Mouse (Mus musculus) heart, embryonic 13.5 days (tissue): ENCODE data around the gene Cacna1a. TPM values are rescaled to one million over a fixed set of nuclear protein-coding genes. Genes with fewer than 3 reads are reported as not detected.

Experiments used
- ATAC-seq: fragments of 200-750 bp; cut with Nextera tagmentation; 2 replicates; pipeline ENCODE4 v1.8.0; 2017; ENCODE audit warnings: moderate TSS enrichment; ENCODE audit not compliant: insufficient number of reproducible peaks, low FRiP score, low TSS enrichment; ENCODE audit errors: extremely low read depth
- H3K27ac ChIP-seq: fragments of 300-500 bp; sonication (generic); replicated peaks from 2 replicates; pipeline ENCODE4 v1.5.1; 2015; ENCODE audit warnings: moderate library complexity, mild to moderate bottlenecking, inconsistent platforms
- H3K27me3 ChIP-seq: fragments of 300-500 bp; sonication (generic); replicated peaks from 2 replicates; pipeline ENCODE4 v1.6.1; 2015; ENCODE audit warnings: mild to moderate bottlenecking, inconsistent platforms
- H3K36me3 ChIP-seq: fragments of 300-500 bp; sonication (generic); 2 replicates; pipeline ENCODE4 v1.6.1; 2015; ENCODE audit warnings: mild to moderate bottlenecking, inconsistent platforms
- H3K4me1 ChIP-seq: fragments of 300-500 bp; sonication (generic); 2 replicates; pipeline ENCODE4 v1.6.1; 2015; ENCODE audit warnings: inconsistent platforms
- H3K4me2 ChIP-seq: fragments of 300-500 bp; sonication (generic); 2 replicates; pipeline ENCODE4 v1.6.1; 2015; ENCODE audit warnings: inconsistent platforms, mild to moderate bottlenecking, moderate library complexity
- H3K4me3 ChIP-seq: fragments of 300-500 bp; sonication (generic); 2 replicates; pipeline ENCODE4 v1.5.1; 2015; ENCODE audit warnings: moderate library complexity, mild to moderate bottlenecking, inconsistent platforms
- H3K9ac ChIP-seq: fragments of 300-500 bp; sonication (generic); 2 replicates; pipeline ENCODE4 v1.6.1; 2015; ENCODE audit warnings: inconsistent platforms, mild to moderate bottlenecking, moderate library complexity
- H3K9me3 ChIP-seq: fragments of 300-500 bp; sonication (generic); 2 replicates; pipeline ENCODE4 v1.6.1; 2016; ENCODE audit warnings: inconsistent platforms
- WGBS: fragments of 180-500 bp; shearing (Covaris S2); methylation state at CpG from one replicate; pipeline ENCODE4 v1.1.7; 2015; ENCODE audit warnings: mixed read lengths; 5-methylcytosine and 5-hydroxymethylcytosine counted together
- polyA plus RNA-seq: library from polyadenylated mRNA; unstranded; fragments of >200 nt; fragmentation: Nextera tagmentation; extraction: Ambion mirVana; gene quantifications from 2 replicates; pipeline ENCODE4 v1.2.1, GENCODE M21; 2015

The Cacna1a gene
- polyA plus RNA-seq, 1 experiment from 2014 or later: 6.4 TPM

- peak overlapping the region; percentile 99 for H3K4me2 ChIP-seq
- no peaks in the 10 kb centered on the region for H3K36me3 ChIP-seq
- peak overlapping the region; percentile 68 for H3K4me3 ChIP-seq
- H3K4me1 ChIP-seq: peaks cover 5% of the 10 kb centered on the region; the same call in 1 of the 2 replicates
- H3K9me3 ChIP-seq: peaks cover 6% of the 10 kb centered on the region; the same call in 1 of the 2 replicates
- H3K27ac ChIP-seq: no peak overlapping the region
- 2% methylated on average over 72 of the region's 72 CpGs for WGBS
- ATAC-seq: no peak
- H3K9ac ChIP-seq: peak overlapping the region; percentile 78
- H3K27me3 ChIP-seq: peaks cover 89% of the 10 kb centered on the region
Measured at GRCm38 (mm10) chr8:84413886-84414851, 25.9 kb downstream of the Cacna1a start.

GRCm38 (mm10) chr8:84414918-84415317 lies 26.7 kb downstream of the Cacna1a start:
- Histone ChIP-seq H3K27ac (no peak overlapping the region), H3K4me2 (peak overlapping the region; percentile 99), H3K9ac (peak overlapping the region; percentile 78), H3K4me1 (peaks cover 5% of the 10 kb centered on the region; the same call in 1 of the 2 replicates), H3K9me3 (peaks cover 6% of the 10 kb centered on the region; the same call in 1 of the 2 replicates), H3K27me3 (peaks cover 91% of the 10 kb centered on the region), H3K36me3 (no peaks in the 10 kb centered on the region), H3K4me3 (peak overlapping the region; percentile 68)
- ATAC-seq: no peak
- 0% methylated on average over 20 of the region's 20 CpGs for WGBS

GRCm38 (mm10) chr8:84415378-84415898 lies 27.2 kb downstream of the Cacna1a start:
- Histone ChIP-seq H3K27me3 (peaks cover 95% of the 10 kb centered on the region), H3K4me3 (peak overlapping the region; percentile 68), H3K36me3 (no peaks in the 10 kb centered on the region), H3K4me1 (peaks cover 5% of the 10 kb centered on the region; the same call in 1 of the 2 replicates), H3K9me3 (peaks cover 6% of the 10 kb centered on the region; the same call in 1 of the 2 replicates), H3K9ac (peak overlapping the region; percentile 78), H3K27ac (no peak overlapping the region), H3K4me2 (peak overlapping the region; percentile 99)
- under 1% methylated on average over 40 of the region's 64 CpGs for WGBS
- ATAC-seq: 0 out of 2 replicates have a peak, but pooled peaks have one; percentile 8

GRCm38 (mm10) chr8:84416041-84416440 lies 27.8 kb downstream of the Cacna1a start:
- no peaks in the 10 kb centered on the region for H3K36me3 ChIP-seq
- no peak for ATAC-seq
- H3K9ac ChIP-seq: peak overlapping the region; percentile 78; the same call in 1 of the 2 replicates
- WGBS: 24% methylated on average over 14 of the region's 14 CpGs
- H3K4me2 ChIP-seq: peak overlapping the region; percentile 99
- H3K4me3 ChIP-seq: peak overlapping the region; percentile 68
- H3K4me1 ChIP-seq: peaks cover 5% of the 10 kb centered on the region; the same call in 1 of the 2 replicates
- H3K27ac ChIP-seq: no peak overlapping the region
- H3K9me3 ChIP-seq: peaks cover 6% of the 10 kb centered on the region; the same call in 1 of the 2 replicates
- H3K27me3 ChIP-seq: peaks cover 92% of the 10 kb centered on the region

GRCm38 (mm10) chr8:84416915-84417314 lies 28.7 kb downstream of the Cacna1a start:
- H3K9ac ChIP-seq: no peak overlapping the region
- WGBS: 70% methylated on average over 6 of the region's 6 CpGs
- H3K4me1 ChIP-seq: peaks cover 5% of the 10 kb centered on the region; the same call in 1 of the 2 replicates
- H3K36me3 ChIP-seq: no peaks in the 10 kb centered on the region
- H3K9me3 ChIP-seq: peaks cover 6% of the 10 kb centered on the region; the same call in 1 of the 2 replicates
- no peak overlapping the region for H3K4me3 ChIP-seq
- no peak for ATAC-seq
- peaks cover 83% of the 10 kb centered on the region for H3K27me3 ChIP-seq
- no peak overlapping the region for H3K4me2 ChIP-seq
- no peak overlapping the region for H3K27ac ChIP-seq

- H3K4me2 ChIP-seq: no peak overlapping the region
- no peak overlapping the region for H3K4me3 ChIP-seq
- H3K9me3 ChIP-seq: peaks cover 6% of the 10 kb centered on the region; the same call in 1 of the 2 replicates
- 52% methylated on average over 5 of the region's 5 CpGs for WGBS
- H3K4me1 ChIP-seq: peaks cover 5% of the 10 kb centered on the region; the same call in 1 of the 2 replicates
- H3K9ac ChIP-seq: no peak overlapping the region
- peaks cover 74% of the 10 kb centered on the region for H3K27me3 ChIP-seq
- no peak for ATAC-seq
- H3K27ac ChIP-seq: no peak overlapping the region
- no peaks in the 10 kb centered on the region for H3K36me3 ChIP-seq
Measured at GRCm38 (mm10) chr8:84417840-84418239, 29.6 kb downstream of the Cacna1a start.

GRCm38 (mm10) chr8:84424426-84424825 lies 36.2 kb downstream of the Cacna1a start:
- Histone ChIP-seq H3K36me3 (no peaks in the 10 kb centered on the region), H3K9me3 (no peaks in the 10 kb centered on the region), H3K9ac (no peak overlapping the region), H3K27me3 (peaks cover 17% of the 10 kb centered on the region), H3K4me3 (no peak overlapping the region), H3K27ac (no peak overlapping the region), H3K4me2 (no peak overlapping the region), H3K4me1 (no peaks in the 10 kb centered on the region)
- ATAC-seq: no peak
- WGBS: 85% methylated on average over 3 of the region's 3 CpGs

- Histone ChIP-seq H3K4me2 (no peak overlapping the region), H3K9ac (no peak overlapping the region), H3K4me1 (no peaks in the 10 kb centered on the region), H3K27me3 (peaks cover 6% of the 10 kb centered on the region), H3K27ac (no peak overlapping the region), H3K9me3 (no peaks in the 10 kb centered on the region), H3K36me3 (no peaks in the 10 kb centered on the region), H3K4me3 (no peak overlapping the region)
- no peak for ATAC-seq
- WGBS: 82% methylated on average over 7 of the region's 7 CpGs
Measured at GRCm38 (mm10) chr8:84426087-84426486, 37.8 kb downstream of the Cacna1a start.

GRCm38 (mm10) chr8:84426582-84426981 lies 38.3 kb downstream of the Cacna1a start:
- Histone ChIP-seq H3K4me2 (no peak overlapping the region), H3K27me3 (peaks cover 6% of the 10 kb centered on the region), H3K4me1 (no peaks in the 10 kb centered on the region), H3K9ac (no peak overlapping the region), H3K9me3 (no peaks in the 10 kb centered on the region), H3K27ac (no peak overlapping the region), H3K36me3 (no peaks in the 10 kb centered on the region), H3K4me3 (no peak overlapping the region)
- ATAC-seq: no peak
- WGBS: 77% methylated on average over 8 of the region's 8 CpGs

GRCm38 (mm10) chr8:84428034-84428433 lies 39.8 kb downstream of the Cacna1a start:
- Histone ChIP-seq H3K27me3 (peaks cover 6% of the 10 kb centered on the region), H3K27ac (no peak overlapping the region), H3K4me1 (no peaks in the 10 kb centered on the region), H3K36me3 (no peaks in the 10 kb centered on the region), H3K4me2 (no peak overlapping the region), H3K9ac (no peak overlapping the region), H3K9me3 (no peaks in the 10 kb centered on the region), H3K4me3 (no peak overlapping the region)
- no peak for ATAC-seq
- WGBS: 65% methylated on average over 5 of the region's 5 CpGs

GRCm38 (mm10) chr8:84429014-84429413 lies 40.8 kb downstream of the Cacna1a start:
- no peak overlapping the region for H3K4me3 ChIP-seq
- H3K4me1 ChIP-seq: no peaks in the 10 kb centered on the region
- peaks cover 6% of the 10 kb centered on the region for H3K27me3 ChIP-seq
- WGBS: 36% methylated on average over 4 of the region's 4 CpGs
- H3K4me2 ChIP-seq: no peak overlapping the region
- no peaks in the 10 kb centered on the region for H3K9me3 ChIP-seq
- ATAC-seq: no peak
- no peak overlapping the region for H3K9ac ChIP-seq
- H3K36me3 ChIP-seq: no peaks in the 10 kb centered on the region
- no peak overlapping the region for H3K27ac ChIP-seq
